Mouse (Mus musculus): ENCODE data around the gene Zpbp2. TPM values are rescaled to one million over a fixed set of nuclear protein-coding genes. Genes with fewer than 3 reads are reported as not detected.

Gene Zpbp2
- polyA plus RNA-seq, 1 experiment from 2014 or later: 0.24 TPM

DNA sequence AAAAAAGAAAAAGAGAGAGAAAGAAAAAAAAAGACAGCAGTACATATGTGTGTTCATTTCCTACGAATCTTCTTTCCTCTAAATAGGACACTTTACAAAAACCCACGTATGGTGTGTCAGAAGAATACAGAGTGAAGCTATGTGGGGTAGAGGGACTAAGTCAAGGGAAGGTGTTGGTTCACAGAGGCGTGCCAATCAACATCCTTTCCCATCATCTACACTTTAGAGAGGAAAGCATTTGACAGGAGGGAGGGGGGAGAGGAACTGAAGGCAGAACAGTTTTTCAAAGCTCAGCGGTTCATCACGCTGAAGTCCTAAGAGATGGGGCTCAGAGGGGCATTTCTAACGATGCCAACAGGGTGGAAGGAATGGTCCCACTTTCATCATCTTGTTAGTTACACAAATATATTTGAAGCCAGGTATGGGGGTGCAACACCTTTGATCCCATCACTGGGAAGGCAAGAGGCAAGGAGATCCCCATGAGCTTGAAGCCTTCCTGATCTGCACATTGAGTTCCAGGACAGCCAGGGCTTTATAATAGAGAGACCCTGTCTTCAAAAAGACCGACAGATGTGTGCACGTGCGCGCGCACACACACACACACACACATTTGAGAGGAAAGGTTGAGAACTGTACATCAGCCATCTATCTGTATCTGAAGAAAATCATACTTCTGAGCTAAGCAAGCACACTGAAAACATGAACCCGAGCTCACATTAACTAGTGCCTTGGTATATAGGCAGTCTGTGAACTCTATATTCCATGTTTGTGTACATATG, 4.2 kb upstream of the Zpbp2 start:
- Histone ChIP-seq H3K4me1 (ENCODE audit: control insufficient read depth, insufficient read depth, low read length) (no peaks in the 10 kb centered on the region), H3K4me3 (ENCODE audit: low read depth, low read length) (no peak overlapping the region), H3K27ac (replicated peaks; ENCODE audit: low read depth, low read length) (no peak overlapping the region), H3K36me3 (replicated peaks; ENCODE audit: control insufficient read depth, insufficient read depth, low read depth, low read length) (no peaks in the 10 kb centered on the region), H3K9ac (replicated peaks; ENCODE audit: low read length) (no peak overlapping the region), H3K27me3 (ENCODE audit: control insufficient read depth, insufficient read depth, low read length) (peaks cover 31% of the 10 kb centered on the region), H3K9me3 (replicated peaks; ENCODE audit: control insufficient read depth, low read length) (no peaks in the 10 kb centered on the region), H3K4me2 (ENCODE audit: low read depth, low read length) (no peak overlapping the region)
- WGBS: 45% methylated on average over 12 of the region's 12 CpGs
- no peak for DNase-seq (ENCODE audit: low spot score)
- no peak for ATAC-seq (replicated peaks; ENCODE audit: insufficient number of reproducible peaks, low FRiP score, low TSS enrichment, low read depth)

DNA sequence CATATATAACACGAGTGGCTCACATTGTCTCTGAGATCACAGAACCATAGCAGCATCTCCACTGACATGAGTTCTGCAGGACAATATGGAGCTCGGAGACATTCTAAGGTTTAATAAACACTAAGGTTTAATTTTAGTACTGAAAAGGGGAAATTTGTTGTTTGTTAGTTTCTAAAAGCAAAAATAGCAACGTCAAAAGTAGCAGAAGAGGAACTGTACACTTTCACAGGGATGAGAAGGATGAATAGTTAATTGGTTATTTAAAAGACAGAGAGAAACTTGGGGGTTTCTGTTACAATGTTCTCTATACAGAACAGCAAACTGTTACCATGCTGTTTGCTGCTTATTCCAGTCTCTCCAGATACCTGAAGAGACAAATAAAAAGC, 3.6 kb upstream of the Zpbp2 start:
- peaks cover 31% of the 10 kb centered on the region for H3K27me3 ChIP-seq (ENCODE audit: control insufficient read depth, insufficient read depth, low read length)
- H3K4me2 ChIP-seq (ENCODE audit: low read depth, low read length): no peak overlapping the region
- no peaks in the 10 kb centered on the region for H3K4me1 ChIP-seq (ENCODE audit: control insufficient read depth, insufficient read depth, low read length)
- H3K27ac ChIP-seq (replicated peaks; ENCODE audit: low read depth, low read length): no peak overlapping the region
- WGBS: 71% methylated on average over 3 of the region's 3 CpGs
- no peak for DNase-seq (ENCODE audit: low spot score)
- H3K9me3 ChIP-seq (replicated peaks; ENCODE audit: control insufficient read depth, low read length): no peaks in the 10 kb centered on the region
- ATAC-seq (replicated peaks; ENCODE audit: insufficient number of reproducible peaks, low FRiP score, low TSS enrichment, low read depth): no peak
- no peak overlapping the region for H3K4me3 ChIP-seq (ENCODE audit: low read depth, low read length)
- H3K9ac ChIP-seq (replicated peaks; ENCODE audit: low read length): no peak overlapping the region
- no peaks in the 10 kb centered on the region for H3K36me3 ChIP-seq (replicated peaks; ENCODE audit: control insufficient read depth, insufficient read depth, low read depth, low read length)

DNA sequence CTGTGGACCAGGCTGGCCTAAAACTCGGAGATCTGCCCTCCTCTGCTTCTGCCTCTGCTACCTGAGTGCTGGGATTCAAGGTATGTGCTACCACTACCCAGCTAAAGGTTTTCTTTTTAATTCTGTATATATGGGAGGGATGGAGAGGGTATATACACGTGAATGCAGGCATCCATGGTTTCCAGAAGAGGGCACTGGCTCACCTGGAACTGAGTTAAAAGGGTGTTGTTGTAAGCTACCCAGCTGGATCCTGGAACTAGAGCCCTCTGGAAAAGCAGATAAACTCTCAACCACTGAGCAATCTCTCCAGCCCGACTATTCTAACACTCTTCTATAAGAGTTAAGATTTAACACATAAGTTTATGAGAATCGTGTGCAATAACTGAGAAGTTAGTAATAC, 1.5 kb upstream of the Zpbp2 start:
- Histone ChIP-seq H3K9ac (replicated peaks; ENCODE audit: low read length) (no peak overlapping the region), H3K4me2 (ENCODE audit: low read depth, low read length) (no peak overlapping the region), H3K4me1 (ENCODE audit: control insufficient read depth, insufficient read depth, low read length) (no peaks in the 10 kb centered on the region), H3K9me3 (replicated peaks; ENCODE audit: control insufficient read depth, low read length) (no peaks in the 10 kb centered on the region), H3K27ac (replicated peaks; ENCODE audit: low read depth, low read length) (no peak overlapping the region), H3K36me3 (replicated peaks; ENCODE audit: control insufficient read depth, insufficient read depth, low read depth, low read length) (no peaks in the 10 kb centered on the region), H3K4me3 (ENCODE audit: low read depth, low read length) (no peak overlapping the region), H3K27me3 (ENCODE audit: control insufficient read depth, insufficient read depth, low read length) (peaks cover 29% of the 10 kb centered on the region)
- WGBS: 65% methylated on average over 4 of the region's 4 CpGs
- DNase-seq (ENCODE audit: low spot score) (no peak), ATAC-seq (replicated peaks; ENCODE audit: insufficient number of reproducible peaks, low FRiP score, low TSS enrichment, low read depth) (no peak)

DNA sequence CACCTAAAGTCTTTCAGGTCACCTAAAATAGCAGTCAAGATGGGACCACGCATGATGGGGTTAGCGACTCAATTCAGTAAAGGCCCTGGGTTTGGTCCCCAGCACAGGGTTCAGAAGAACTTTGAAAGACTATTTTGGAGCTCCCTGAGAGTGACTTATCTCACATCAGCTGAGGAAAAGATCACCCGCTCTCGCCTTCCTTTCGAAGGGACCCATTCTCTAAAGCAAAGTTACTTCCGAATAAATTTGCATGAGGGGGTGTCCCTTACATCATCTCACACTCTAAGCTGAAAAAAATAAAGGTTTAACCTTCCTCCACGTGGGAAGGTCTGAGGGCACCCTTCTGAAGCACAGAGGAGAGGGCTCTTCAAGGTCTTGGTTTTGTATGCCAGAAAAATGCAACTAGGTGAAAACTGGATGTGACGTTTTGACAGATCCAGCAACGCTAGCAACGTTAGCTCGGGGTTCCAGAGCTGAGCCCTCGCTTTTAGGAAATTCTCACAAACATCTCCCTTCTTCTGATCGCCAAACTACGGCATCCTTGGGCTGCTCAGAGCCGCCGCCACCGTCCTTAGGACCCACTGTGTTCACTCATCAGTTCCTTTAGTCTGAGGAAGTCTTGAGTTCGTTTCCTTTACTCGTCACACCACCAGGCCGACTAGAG, 454 bp upstream of the Zpbp2 start:
- Histone ChIP-seq H3K4me2 (ENCODE audit: low read depth, low read length) (peak overlapping the region; percentile 47), H3K9me3 (replicated peaks; ENCODE audit: control insufficient read depth, low read length) (no peaks in the 10 kb centered on the region), H3K27me3 (ENCODE audit: control insufficient read depth, insufficient read depth, low read length) (peaks cover 25% of the 10 kb centered on the region), H3K27ac (replicated peaks; ENCODE audit: low read depth, low read length) (no peak overlapping the region), H3K9ac (replicated peaks; ENCODE audit: low read length) (no peak overlapping the region; the same call in 1 of the 2 replicates), H3K4me3 (ENCODE audit: low read depth, low read length) (peak overlapping the region; percentile 56), H3K4me1 (ENCODE audit: control insufficient read depth, insufficient read depth, low read length) (no peaks in the 10 kb centered on the region), H3K36me3 (replicated peaks; ENCODE audit: control insufficient read depth, insufficient read depth, low read depth, low read length) (no peaks in the 10 kb centered on the region)
- ATAC-seq (replicated peaks; ENCODE audit: insufficient number of reproducible peaks, low FRiP score, low TSS enrichment, low read depth) (no peak), DNase-seq (ENCODE audit: low spot score) (no peak)
- 22% methylated on average over 20 of the region's 20 CpGs for WGBS

DNA sequence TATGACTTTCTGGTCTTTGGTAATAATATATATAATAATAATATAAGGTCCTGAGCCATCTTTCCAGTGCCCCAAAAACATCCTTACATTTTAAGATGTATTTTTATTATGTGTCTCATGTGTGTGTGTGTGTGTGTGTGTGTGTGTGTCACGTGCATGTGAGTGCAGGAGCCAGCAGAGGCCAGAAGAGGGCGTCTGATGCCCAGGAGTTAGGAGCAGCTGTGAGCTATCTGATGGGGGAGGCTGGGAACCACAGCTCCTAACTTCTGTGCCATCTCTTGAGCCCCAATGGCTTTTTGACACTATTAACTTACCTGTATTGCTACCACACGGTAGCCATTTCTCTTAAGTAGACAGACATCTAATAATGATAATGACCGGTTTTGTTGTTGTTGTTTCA, 3.1 kb downstream of the Zpbp2 start:
- Histone ChIP-seq H3K36me3 (replicated peaks; ENCODE audit: control insufficient read depth, insufficient read depth, low read depth, low read length) (no peaks in the 10 kb centered on the region), H3K4me1 (ENCODE audit: control insufficient read depth, insufficient read depth, low read length) (no peaks in the 10 kb centered on the region), H3K9me3 (replicated peaks; ENCODE audit: control insufficient read depth, low read length) (no peaks in the 10 kb centered on the region), H3K27me3 (ENCODE audit: control insufficient read depth, insufficient read depth, low read length) (peaks cover 7% of the 10 kb centered on the region), H3K4me3 (ENCODE audit: low read depth, low read length) (no peak overlapping the region), H3K27ac (replicated peaks; ENCODE audit: low read depth, low read length) (no peak overlapping the region), H3K9ac (replicated peaks; ENCODE audit: low read length) (no peak overlapping the region), H3K4me2 (ENCODE audit: low read depth, low read length) (no peak overlapping the region)
- DNase-seq (ENCODE audit: low spot score): no peak
- ATAC-seq (replicated peaks; ENCODE audit: insufficient number of reproducible peaks, low FRiP score, low TSS enrichment, low read depth): no peak
- WGBS: 86% methylated on average over 4 of the region's 4 CpGs

DNA sequence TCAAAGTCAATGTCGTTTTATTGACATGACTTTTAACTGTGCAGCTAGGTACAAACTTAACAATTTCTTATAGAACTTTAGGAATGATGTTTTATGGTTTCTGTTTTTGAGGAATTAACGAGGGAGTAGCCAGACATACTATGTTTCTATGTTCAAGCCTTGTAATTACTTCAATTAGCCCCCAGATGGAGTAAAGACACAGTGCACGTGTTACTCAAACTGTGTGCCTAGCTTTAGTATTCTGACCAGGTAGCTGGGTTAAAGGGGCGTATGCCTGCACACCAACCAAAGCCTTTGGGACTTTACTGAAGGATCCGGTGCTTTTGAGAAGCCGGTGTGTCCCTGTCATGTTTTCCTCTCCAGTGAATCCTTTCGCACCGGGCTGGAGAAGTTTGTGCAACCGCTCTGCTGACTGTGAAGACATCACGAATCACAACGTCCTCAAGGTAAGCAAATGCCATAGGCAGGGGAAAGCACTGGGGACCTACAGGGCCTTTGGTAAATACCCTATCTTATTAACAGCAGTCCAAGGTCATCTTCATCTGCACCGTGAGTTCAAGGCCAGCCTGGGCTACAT, 4.3 kb downstream of the Zpbp2 start:
- Histone ChIP-seq H3K4me2 (ENCODE audit: low read depth, low read length) (no peak overlapping the region), H3K4me1 (ENCODE audit: control insufficient read depth, insufficient read depth, low read length) (no peaks in the 10 kb centered on the region), H3K9me3 (replicated peaks; ENCODE audit: control insufficient read depth, low read length) (no peaks in the 10 kb centered on the region), H3K27me3 (ENCODE audit: control insufficient read depth, insufficient read depth, low read length) (no peaks in the 10 kb centered on the region; the same call in 1 of the 2 replicates), H3K36me3 (replicated peaks; ENCODE audit: control insufficient read depth, insufficient read depth, low read depth, low read length) (no peaks in the 10 kb centered on the region), H3K9ac (replicated peaks; ENCODE audit: low read length) (no peak overlapping the region), H3K27ac (replicated peaks; ENCODE audit: low read depth, low read length) (no peak overlapping the region), H3K4me3 (ENCODE audit: low read depth, low read length) (no peak overlapping the region)
- no peak for ATAC-seq (replicated peaks; ENCODE audit: insufficient number of reproducible peaks, low FRiP score, low TSS enrichment, low read depth)
- no peak for DNase-seq (ENCODE audit: low spot score)
- 79% methylated on average over 12 of the region's 12 CpGs for WGBS

DNA sequence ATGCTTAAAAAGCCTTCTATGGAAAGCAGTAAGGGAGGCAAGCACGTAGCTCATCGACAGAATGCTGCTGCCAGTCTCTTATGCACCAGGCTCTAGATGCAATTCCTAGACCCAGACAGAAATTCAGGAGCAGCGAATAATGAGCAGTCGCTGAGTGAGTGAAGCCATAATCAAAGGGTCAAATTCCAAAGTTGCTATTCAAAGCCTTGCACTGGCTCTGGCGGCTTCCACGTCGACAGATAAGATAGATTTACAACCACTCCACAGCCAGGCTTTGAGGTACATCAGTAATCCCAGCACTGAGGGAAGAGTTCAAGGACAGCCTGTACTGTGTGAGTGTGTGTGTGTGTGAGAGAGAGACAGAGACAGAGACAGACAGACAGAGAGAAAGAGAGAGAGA, 10.0 kb downstream of the Zpbp2 start:
- Histone ChIP-seq H3K9ac (replicated peaks; ENCODE audit: low read length) (no peak overlapping the region), H3K27me3 (ENCODE audit: control insufficient read depth, insufficient read depth, low read length) (no peaks in the 10 kb centered on the region), H3K9me3 (replicated peaks; ENCODE audit: control insufficient read depth, low read length) (no peaks in the 10 kb centered on the region), H3K4me3 (ENCODE audit: low read depth, low read length) (no peak overlapping the region), H3K36me3 (replicated peaks; ENCODE audit: control insufficient read depth, insufficient read depth, low read depth, low read length) (no peaks in the 10 kb centered on the region), H3K4me1 (ENCODE audit: control insufficient read depth, insufficient read depth, low read length) (no peaks in the 10 kb centered on the region), H3K27ac (replicated peaks; ENCODE audit: low read depth, low read length) (no peak overlapping the region), H3K4me2 (ENCODE audit: low read depth, low read length) (no peak overlapping the region)
- 39% methylated on average over 7 of the region's 7 CpGs for WGBS
- DNase-seq (ENCODE audit: low spot score) (no peak), ATAC-seq (replicated peaks; ENCODE audit: insufficient number of reproducible peaks, low FRiP score, low TSS enrichment, low read depth) (no peak)

DNA sequence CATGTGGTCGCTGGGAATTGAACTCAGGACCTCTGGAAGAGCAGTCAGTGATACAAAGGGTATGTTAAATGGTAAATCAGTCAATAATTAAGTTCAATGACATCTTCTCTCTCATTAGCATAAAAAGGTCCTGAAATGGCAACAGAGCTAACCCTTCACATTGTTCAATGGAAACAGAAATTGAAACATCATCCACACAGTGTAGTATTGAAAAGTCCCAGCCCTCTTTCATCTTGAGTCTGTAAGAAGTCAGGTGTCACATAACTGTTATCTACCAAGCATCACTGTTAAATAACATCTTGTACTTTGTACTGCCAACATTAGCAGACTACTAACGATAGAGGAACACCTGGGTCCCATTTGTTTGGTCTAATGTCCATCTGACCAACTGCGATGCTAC, 12.1 kb downstream of the Zpbp2 start:
- Histone ChIP-seq H3K4me3 (ENCODE audit: low read depth, low read length) (no peak overlapping the region), H3K27ac (replicated peaks; ENCODE audit: low read depth, low read length) (no peak overlapping the region), H3K27me3 (ENCODE audit: control insufficient read depth, insufficient read depth, low read length) (no peaks in the 10 kb centered on the region), H3K4me2 (ENCODE audit: low read depth, low read length) (no peak overlapping the region), H3K9me3 (replicated peaks; ENCODE audit: control insufficient read depth, low read length) (no peaks in the 10 kb centered on the region), H3K9ac (replicated peaks; ENCODE audit: low read length) (no peak overlapping the region), H3K4me1 (ENCODE audit: control insufficient read depth, insufficient read depth, low read length) (no peaks in the 10 kb centered on the region), H3K36me3 (replicated peaks; ENCODE audit: control insufficient read depth, insufficient read depth, low read depth, low read length) (no peaks in the 10 kb centered on the region)
- ATAC-seq (replicated peaks; ENCODE audit: insufficient number of reproducible peaks, low FRiP score, low TSS enrichment, low read depth) (no peak), DNase-seq (ENCODE audit: low spot score) (no peak)
- WGBS: 80% methylated on average over 3 of the region's 3 CpGs

Data from embryonic facial prominence, embryonic 11.5 days (tissue).